Mouse (Mus musculus) midbrain, embryonic 16.5 days (tissue): ENCODE results near the gene Slc13a2. TPM values are rescaled to one million over a fixed set of nuclear protein-coding genes. Genes with fewer than 3 reads are reported as not detected.

ENCODE experiments used
- ATAC-seq: fragments of 200-750 bp; cut with Nextera tagmentation; 2 replicates; pipeline ENCODE4 v1.8.0; 2017; ENCODE audit warnings: moderate TSS enrichment
- H3K27ac ChIP-seq: fragments of 300-500 bp; sonication (generic); 2 replicates; pipeline ENCODE4 v1.5.1; 2014; ENCODE audit warnings: mild to moderate bottlenecking, low read length, mixed read lengths
- H3K27me3 ChIP-seq: fragments of 300-500 bp; sonication (generic); 2 replicates; pipeline ENCODE4 v1.6.1; 2014; ENCODE audit warnings: low read depth, low read length, mixed read lengths; ENCODE audit not compliant: control insufficient read depth, insufficient read depth
- H3K36me3 ChIP-seq: fragments of 300-500 bp; sonication (generic); 2 replicates; pipeline ENCODE4 v1.6.1; 2014; ENCODE audit warnings: mild to moderate bottlenecking, low read length, moderate library complexity, mixed read lengths; ENCODE audit not compliant: control insufficient read depth, insufficient read depth
- H3K4me1 ChIP-seq: fragments of 300-500 bp; sonication (generic); 2 replicates; pipeline ENCODE4 v1.6.1; 2014; ENCODE audit warnings: mild to moderate bottlenecking, low read length, mixed read lengths; ENCODE audit not compliant: control insufficient read depth, insufficient read depth
- H3K4me2 ChIP-seq: fragments of 300-500 bp; sonication (generic); 2 replicates; pipeline ENCODE4 v1.6.1; 2014; ENCODE audit warnings: mild to moderate bottlenecking, low read length, mixed read lengths
- H3K4me3 ChIP-seq: fragments of 300-500 bp; sonication (generic); 2 replicates; pipeline ENCODE4 v1.5.1; 2014; ENCODE audit warnings: low read depth, mild to moderate bottlenecking, low read length, moderate library complexity, mixed read lengths
- H3K9ac ChIP-seq: fragments of 300-500 bp; sonication (generic); 2 replicates; pipeline ENCODE4 v1.6.1; 2014; ENCODE audit warnings: low read depth, low read length, mixed read lengths
- H3K9me3 ChIP-seq: fragments of 300-500 bp; sonication (generic); replicated peaks from 2 replicates; pipeline ENCODE4 v1.6.1; 2014; ENCODE audit warnings: mild to moderate bottlenecking, low read length, mixed read lengths; ENCODE audit not compliant: control insufficient read depth, poor library complexity, severe bottlenecking
- WGBS: fragments of 180-500 bp; shearing (Covaris S2); extraction: QIAGEN DNeasy Blood & Tissue Kit; methylation state at CpG from one replicate; pipeline ENCODE4 v1.1.7; 2014; 5-methylcytosine and 5-hydroxymethylcytosine counted together
- polyA plus RNA-seq: library from polyadenylated mRNA; unstranded; fragments of >200 nt; fragmentation: Nextera tagmentation; extraction: Ambion mirVana; gene quantifications from 2 replicates; pipeline ENCODE4 v1.2.1, GENCODE M21; 2015

Gene Slc13a2
- polyA plus RNA-seq, 1 experiment from 2014 or later = not detected

- Histone ChIP-seq H3K4me3 (no peak overlapping the region), H3K4me1 (no peaks in the 10 kb centered on the region), H3K9me3 (no peaks in the 10 kb centered on the region), H3K27me3 (no peaks in the 10 kb centered on the region), H3K27ac (no peak overlapping the region), H3K9ac (no peak overlapping the region), H3K36me3 (no peaks in the 10 kb centered on the region), H3K4me2 (no peak overlapping the region)
- 94% methylated on average over 11 of the region's 11 CpGs for WGBS
- no peak for ATAC-seq
Measured at GRCm38 (mm10) chr11:78371711-78372110, 50.3 kb downstream of the Slc13a2 start.

- H3K9me3 ChIP-seq = no peaks in the 10 kb centered on the region
- no peaks in the 10 kb centered on the region for H3K4me1 ChIP-seq
- H3K27ac ChIP-seq = no peak overlapping the region
- H3K27me3 ChIP-seq = no peaks in the 10 kb centered on the region
- 55% methylated on average over 1 of the region's 1 CpGs for WGBS
- H3K4me2 ChIP-seq = no peak overlapping the region
- H3K9ac ChIP-seq = no peak overlapping the region
- no peak overlapping the region for H3K4me3 ChIP-seq
- ATAC-seq = no peak
- H3K36me3 ChIP-seq = no peaks in the 10 kb centered on the region
Measured at GRCm38 (mm10) chr11:78370389-78370788, 51.6 kb downstream of the Slc13a2 start.

- Histone ChIP-seq H3K4me2 (no peak overlapping the region), H3K27ac (no peak overlapping the region), H3K4me3 (no peak overlapping the region), H3K9me3 (no peaks in the 10 kb centered on the region), H3K9ac (no peak overlapping the region), H3K4me1 (no peaks in the 10 kb centered on the region), H3K36me3 (no peaks in the 10 kb centered on the region), H3K27me3 (no peaks in the 10 kb centered on the region)
- ATAC-seq = no peak
- 92% methylated on average over 15 of the region's 15 CpGs for WGBS
Measured at GRCm38 (mm10) chr11:78367456-78368225, 54.4 kb downstream of the Slc13a2 start.

GRCm38 (mm10) chr11:78364103-78364502 lies 57.9 kb downstream of the Slc13a2 start:
- H3K27ac ChIP-seq = no peak overlapping the region
- 47% methylated on average over 7 of the region's 8 CpGs for WGBS

GRCm38 (mm10) chr11:78363309-78364007 lies 58.6 kb downstream of the Slc13a2 start:
- H3K9ac ChIP-seq = no peak overlapping the region
- WGBS = 85% methylated on average over 13 of the region's 13 CpGs
- no peaks in the 10 kb centered on the region for H3K36me3 ChIP-seq

More at GRCm38 (mm10) chr11:78364103-78364502, 57.9 kb downstream of the Slc13a2 start:
- Histone ChIP-seq H3K9ac (no peak overlapping the region), H3K27me3 (no peaks in the 10 kb centered on the region), H3K36me3 (no peaks in the 10 kb centered on the region), H3K4me3 (no peak overlapping the region), H3K9me3 (no peaks in the 10 kb centered on the region), H3K4me1 (no peaks in the 10 kb centered on the region), H3K4me2 (no peak overlapping the region)
- ATAC-seq = no peak

GRCm38 (mm10) chr11:78360789-78361131 lies 61.3 kb downstream of the Slc13a2 start:
- Histone ChIP-seq H3K36me3 (no peaks in the 10 kb centered on the region), H3K27ac (no peak overlapping the region), H3K4me2 (no peak overlapping the region), H3K4me1 (no peaks in the 10 kb centered on the region), H3K9me3 (no peaks in the 10 kb centered on the region), H3K4me3 (no peak overlapping the region), H3K27me3 (no peaks in the 10 kb centered on the region), H3K9ac (no peak overlapping the region)
- WGBS = 74% methylated on average over 2 of the region's 2 CpGs
- ATAC-seq = no peak

More at GRCm38 (mm10) chr11:78363309-78364007, 58.6 kb downstream of the Slc13a2 start:
- H3K27ac ChIP-seq = no peak overlapping the region
- H3K27me3 ChIP-seq = no peaks in the 10 kb centered on the region
- H3K4me2 ChIP-seq = no peak overlapping the region
- no peaks in the 10 kb centered on the region for H3K9me3 ChIP-seq
- no peaks in the 10 kb centered on the region for H3K4me1 ChIP-seq
- H3K4me3 ChIP-seq = no peak overlapping the region
- no peak for ATAC-seq

- Histone ChIP-seq H3K36me3 (no peaks in the 10 kb centered on the region), H3K9ac (0 out of 2 replicates have a peak overlapping the region, but pooled peaks have one; percentile 2), H3K27ac (no peak overlapping the region), H3K4me1 (0 out of 2 replicates have a peak, but pooled peaks cover 2% of the 10 kb centered on the region), H3K4me2 (peak overlapping the region; percentile 44), H3K4me3 (peak overlapping the region; percentile 18; the same call in 1 of the 2 replicates), H3K9me3 (no peaks in the 10 kb centered on the region), H3K27me3 (no peaks in the 10 kb centered on the region)
- 13% methylated on average over 13 of the region's 13 CpGs for WGBS
- ATAC-seq = peak; percentile 42; the same call in 1 of the 2 replicates
Measured at GRCm38 (mm10) chr11:78360125-78360788, 61.8 kb downstream of the Slc13a2 start.

- no peak overlapping the region for H3K27ac ChIP-seq
- no peak overlapping the region for H3K4me2 ChIP-seq
- H3K9me3 ChIP-seq = no peaks in the 10 kb centered on the region
- H3K4me3 ChIP-seq = no peak overlapping the region
- H3K27me3 ChIP-seq = no peaks in the 10 kb centered on the region
- WGBS = 12% methylated on average over 22 of the region's 22 CpGs
- H3K4me1 ChIP-seq = 0 out of 2 replicates have a peak, but pooled peaks cover 2% of the 10 kb centered on the region
- no peaks in the 10 kb centered on the region for H3K36me3 ChIP-seq
- ATAC-seq = no peak
- H3K9ac ChIP-seq = no peak overlapping the region
Measured at GRCm38 (mm10) chr11:78358330-78359007, 63.5 kb downstream of the Slc13a2 start.
